Mouse (Mus musculus) lung, postnatal 36 days (tissue): ENCODE data around the gene Atp5h.
A peak's percentile ranks its signal among the peaks of the same experiment; 100 is the strongest.
"Not testable (repeated sequence)": the region's sequence is repeated elsewhere in the genome, so short reads cannot be mapped to it uniquely, and the experiment has no call there.

Experiments
- DNase-seq: peaks from one replicate; pipeline ENCODE4 v3.0.0; 2022; ENCODE audit warnings: mixed read lengths

The Atp5h gene

GRCm38 (mm10) chr11:115419531-115420237 lies at the start of gene Atp5h, which contains the start of gene Kctd2:
Gene Atp5h, minus strand, starts transcription at chr11:115419962.
Gene Kctd2, plus strand, starts transcription at chr11:115420128.
- DNase-seq, result peak; percentile 97

- DNase-seq, result no peak
Measured at GRCm38 (mm10) chr11:115467217-115467618, 47.5 kb upstream of the Atp5h start.

GRCm38 (mm10) chr11:115464851-115465250 lies 45.1 kb upstream of the Atp5h start:
- no peak for DNase-seq

- DNase-seq, result no peak
Measured at GRCm38 (mm10) chr11:115463397-115463796, 43.6 kb upstream of the Atp5h start.

- peak; percentile 39 for DNase-seq
Measured at GRCm38 (mm10) chr11:115462243-115462891, 42.6 kb upstream of the Atp5h start, which contains the start of gene Slc16a5. Gene Slc16a5, plus strand, starts transcription at chr11:115462474.

- no peak for DNase-seq
Measured at GRCm38 (mm10) chr11:115461846-115462242, 42.1 kb upstream of the Atp5h start.

- no peak for DNase-seq
Measured at GRCm38 (mm10) chr11:115460976-115461375, 41.2 kb upstream of the Atp5h start.

DNA sequence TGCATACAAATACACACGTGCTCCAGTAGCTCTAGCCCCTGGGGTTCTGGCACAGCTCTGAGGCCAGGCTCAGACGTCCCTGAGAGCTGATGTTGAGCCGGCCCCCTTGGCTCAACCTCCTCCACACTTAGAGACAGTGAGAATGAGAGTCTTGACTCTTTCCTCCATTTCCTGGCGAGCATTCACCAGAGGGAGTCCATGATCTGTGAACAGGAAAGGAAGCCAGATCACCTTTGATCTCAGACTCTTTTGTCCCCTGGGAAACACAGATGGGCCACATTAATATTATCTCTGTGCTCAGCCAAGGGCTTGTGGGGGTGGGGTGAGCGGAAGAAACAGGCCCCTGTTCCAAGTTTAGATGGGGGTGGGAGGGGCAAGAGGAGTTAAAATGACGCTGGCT lies 37.6 kb upstream of the Atp5h start:
- no peak for DNase-seq

DNA sequence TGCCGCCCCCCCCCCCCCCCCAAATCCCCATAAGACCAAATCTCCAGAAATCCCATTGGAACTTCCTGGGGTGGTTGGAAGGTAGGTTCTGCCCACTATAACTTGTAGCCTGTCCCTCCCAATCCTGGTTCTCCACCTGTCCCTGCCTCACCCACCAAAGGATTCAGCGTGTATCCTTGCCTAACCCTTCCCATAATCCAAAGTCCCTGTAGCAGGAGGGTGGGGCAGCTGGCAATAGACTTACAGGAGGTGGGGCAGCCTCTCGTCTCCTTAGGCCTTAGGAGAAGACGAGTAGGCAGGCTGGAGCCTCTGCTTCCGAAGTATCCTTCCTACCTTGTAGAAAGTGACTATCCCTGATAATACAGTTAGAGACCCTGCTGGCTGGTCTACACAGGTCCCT lies 36.4 kb upstream of the Atp5h start:
- no peak for DNase-seq

DNA sequence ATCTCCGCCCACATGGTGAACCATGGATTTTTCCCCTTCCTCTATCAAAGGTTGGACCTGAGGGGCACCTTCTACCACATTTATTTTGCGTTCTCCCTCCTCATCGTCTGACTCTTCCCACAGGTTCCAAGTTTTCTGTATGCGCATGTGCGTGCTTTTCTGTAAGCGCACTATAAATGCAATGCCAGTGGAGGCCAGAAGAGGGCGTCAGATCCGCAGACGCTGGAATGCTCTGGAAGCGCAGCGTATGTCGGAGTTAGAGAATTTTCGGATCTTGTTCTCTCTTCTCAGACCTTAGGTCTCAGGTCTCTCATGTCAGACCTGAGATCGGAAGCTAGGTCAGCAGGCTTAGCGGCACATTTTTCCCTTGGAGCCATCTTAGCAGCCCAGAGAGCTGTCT lies 35.9 kb upstream of the Atp5h start:
- no peak for DNase-seq

- not testable (repeated sequence) for DNase-seq
Measured at GRCm38 (mm10) chr11:115454822-115455221, 35.1 kb upstream of the Atp5h start.

- DNase-seq, result no peak
Measured at GRCm38 (mm10) chr11:115453306-115453705, 33.5 kb upstream of the Atp5h start.

DNA sequence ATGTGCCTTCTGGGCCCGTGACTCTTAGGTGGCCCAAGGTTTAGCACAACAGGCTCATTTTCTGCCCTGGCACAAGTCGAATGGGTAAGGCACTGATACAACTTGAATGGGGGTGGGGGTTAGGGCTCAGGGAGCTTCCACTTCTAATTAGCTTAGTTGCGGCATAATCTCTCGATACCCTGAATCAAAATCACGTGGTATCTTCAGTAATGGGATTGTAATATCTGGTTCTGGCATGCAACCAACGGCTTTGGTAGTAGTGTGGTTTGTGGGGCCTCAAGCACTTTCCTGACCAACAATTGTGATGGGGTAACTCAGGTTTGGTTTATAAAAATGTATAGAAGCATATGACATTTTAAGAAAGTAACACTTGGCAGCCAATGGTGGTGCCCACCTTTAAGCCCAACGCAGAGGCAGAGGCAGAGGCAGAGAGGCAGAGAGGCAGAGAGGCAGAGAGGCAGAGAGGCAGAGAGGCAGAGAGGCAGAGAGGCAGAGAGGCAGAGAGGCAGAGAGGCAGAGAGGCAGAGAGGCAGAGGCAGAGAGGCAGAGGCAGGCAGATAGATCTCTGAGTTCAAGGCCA lies 32.6 kb upstream of the Atp5h start:
- no peak for DNase-seq

- DNase-seq, result no peak
Measured at GRCm38 (mm10) chr11:115451781-115452241, 32.0 kb upstream of the Atp5h start.

DNA sequence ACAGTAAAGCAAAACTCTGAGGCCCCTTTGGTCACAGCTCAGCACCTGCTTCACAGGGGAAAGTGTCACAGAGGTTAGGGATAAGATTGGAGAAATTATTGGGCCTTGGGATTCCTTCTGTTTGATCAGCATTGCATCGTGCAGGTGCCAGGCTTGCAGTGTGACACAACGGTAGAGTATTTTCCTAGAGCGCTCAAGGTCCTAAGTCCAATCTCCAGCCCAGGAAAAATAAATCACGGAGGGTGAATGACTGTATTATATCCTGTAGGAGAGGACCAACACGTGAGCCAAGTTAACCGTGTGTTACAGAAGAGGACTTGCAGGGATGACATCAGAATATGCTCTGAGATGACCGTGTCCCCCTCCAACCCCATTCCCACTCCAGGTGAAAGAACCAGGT lies 30.4 kb upstream of the Atp5h start:
- no peak for DNase-seq

- no peak for DNase-seq
Measured at GRCm38 (mm10) chr11:115448998-115449397, 29.2 kb upstream of the Atp5h start.

- no peak for DNase-seq
Measured at GRCm38 (mm10) chr11:115448075-115448474, 28.3 kb upstream of the Atp5h start.

- DNase-seq, result no peak
Measured at GRCm38 (mm10) chr11:115447321-115447885, 27.6 kb upstream of the Atp5h start.

GRCm38 (mm10) chr11:115446906-115447305 lies 27.1 kb upstream of the Atp5h start:
- DNase-seq, result no peak

GRCm38 (mm10) chr11:115441417-115441816 lies 21.7 kb upstream of the Atp5h start:
- no peak for DNase-seq

DNA sequence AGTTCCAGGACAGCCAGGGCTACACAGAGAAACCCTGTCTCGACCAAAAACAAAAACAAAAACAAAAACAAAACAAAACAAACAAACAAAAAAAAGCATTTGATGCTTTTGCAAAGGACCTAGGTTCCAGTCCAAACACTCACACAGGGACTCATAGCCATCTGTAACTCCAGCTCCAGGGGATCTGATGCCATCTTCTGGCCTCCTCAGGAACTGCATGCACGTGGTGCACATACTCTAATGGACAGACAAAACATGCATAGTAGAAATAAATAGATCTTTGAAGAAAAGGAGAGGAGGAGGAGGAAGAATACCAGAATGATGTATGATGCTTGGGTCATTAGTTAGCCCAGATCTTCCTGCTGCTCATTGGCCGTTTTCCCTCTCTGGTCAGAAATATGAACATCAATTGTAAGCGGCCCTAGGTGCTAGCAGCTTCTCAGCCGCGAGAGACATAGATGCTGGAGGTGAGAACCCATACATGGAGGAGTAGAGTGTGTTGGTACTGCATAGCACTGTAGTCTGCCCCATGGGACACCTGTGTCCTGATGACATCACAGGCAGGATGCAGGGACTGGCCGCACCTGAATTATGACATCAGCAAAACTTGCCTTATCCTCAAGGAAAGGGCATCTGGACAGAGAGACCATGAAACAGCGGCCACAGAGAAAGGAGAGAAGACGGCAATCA lies 20.3 kb upstream of the Atp5h start, which contains the start of gene Trim80:
TSS of gene Trim80 (plus strand) at position 640 of the 690 bp plus-strand sequence.
- DNase-seq, result no peak

- peak; percentile 22 for DNase-seq
Measured at GRCm38 (mm10) chr11:115439326-115439725, 19.6 kb upstream of the Atp5h start.
